Mouse (Mus musculus) brain, embryonic 14.5 days (tissue): ENCODE results near the gene Il18bp. TPM values are rescaled to one million over a fixed set of nuclear protein-coding genes. Genes with fewer than 3 reads are reported as not detected.
A peak's percentile ranks its signal among the peaks of the same experiment; 100 is the strongest.

Experiments used
- DNase-seq: peaks from one replicate; pipeline ENCODE4 v3.0.0-alpha.2; 2011; ENCODE audit warnings: low read depth
- CTCF ChIP-seq: fragments of 200-500 bp; IDR thresholded peaks from 2 replicates; pipeline ENCODE4 v1.5.1; 2012; ENCODE audit warnings: inconsistent platforms, mild to moderate bottlenecking, moderate library complexity, borderline replicate concordance; ENCODE audit not compliant: insufficient read depth, insufficient read length; ENCODE audit errors: extremely low read depth
- POLR2A ChIP-seq: fragments of 200-500 bp; IDR thresholded peaks from 2 replicates; pipeline ENCODE4 v1.6.1; 2012; ENCODE audit warnings: mild to moderate bottlenecking, inconsistent platforms, borderline replicate concordance; ENCODE audit not compliant: poor library complexity, insufficient read depth, insufficient read length, severe bottlenecking; ENCODE audit errors: extremely low read depth
- polyA plus RNA-seq: library from polyadenylated mRNA; depleted of rRNA; stranded (reverse); fragments of >200 nt; gene quantifications from 2 replicates; pipeline ENCODE4 v1.2.3, GENCODE M21; 2012; rRNA removed

Gene Il18bp
- polyA plus RNA-seq, 1 experiment = 18.4 TPM

DNA sequence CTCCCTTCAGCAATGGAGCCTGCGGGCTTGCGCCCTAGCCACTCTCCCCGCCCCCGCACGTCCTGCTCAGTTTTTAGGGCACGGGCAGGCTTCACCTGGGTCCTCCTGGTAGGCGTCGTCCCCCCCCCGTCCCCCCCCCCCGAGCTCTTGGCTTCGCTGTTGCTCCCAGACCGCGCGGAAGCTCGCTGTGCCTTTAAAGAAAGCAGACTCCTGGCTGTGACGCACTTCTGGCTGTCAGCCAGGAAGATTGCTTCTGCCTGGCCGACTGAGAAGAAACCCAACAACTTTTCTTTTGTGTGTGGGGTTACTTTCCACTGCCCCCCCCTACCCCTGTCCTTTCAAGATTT, 48.1 kb downstream of the Il18bp start:
- TF ChIP-seq POLR2A (no peak), CTCF (no peak)
- peak; percentile 98 for DNase-seq

DNA sequence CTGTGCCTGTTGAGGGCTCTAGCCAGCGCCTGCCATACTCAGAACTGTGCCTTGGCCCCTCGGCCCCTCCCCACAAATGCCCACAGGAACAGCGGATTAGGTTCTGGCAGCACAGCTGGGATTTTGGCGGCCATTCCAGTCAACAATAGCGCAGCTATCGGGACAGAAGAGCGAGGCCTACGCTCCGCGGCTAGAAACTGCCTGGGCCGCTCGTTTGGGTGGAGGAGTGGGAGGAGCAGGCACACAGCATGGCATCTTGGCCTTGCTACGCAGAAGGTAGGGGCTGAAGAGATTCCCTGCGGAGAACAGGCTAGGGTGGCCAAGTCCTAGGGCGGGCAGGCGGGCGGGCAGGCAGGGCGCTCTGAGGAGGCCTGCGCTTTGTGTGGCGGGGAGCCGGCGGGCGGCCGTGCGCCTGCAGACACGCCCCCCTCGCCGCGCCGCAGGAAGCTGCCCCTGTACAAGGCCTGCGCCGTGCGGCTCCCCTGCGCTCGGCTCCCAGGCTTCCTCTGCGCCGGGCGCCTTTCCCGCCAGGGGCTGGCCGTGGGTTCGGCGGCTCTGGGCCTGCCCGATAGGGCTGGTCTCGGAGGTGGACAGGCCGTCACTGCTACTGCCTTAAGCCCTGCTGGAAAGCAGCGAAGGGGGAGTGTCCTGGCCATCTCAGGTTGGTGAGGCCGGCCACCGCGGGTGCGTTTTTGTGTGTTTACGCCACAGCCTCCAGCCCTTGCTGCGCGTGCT, 48.6 kb downstream of the Il18bp start:
- peak; percentile 96 for DNase-seq
- peak; percentile 78 for TF ChIP-seq POLR2A
- no peak for TF ChIP-seq CTCF

DNA sequence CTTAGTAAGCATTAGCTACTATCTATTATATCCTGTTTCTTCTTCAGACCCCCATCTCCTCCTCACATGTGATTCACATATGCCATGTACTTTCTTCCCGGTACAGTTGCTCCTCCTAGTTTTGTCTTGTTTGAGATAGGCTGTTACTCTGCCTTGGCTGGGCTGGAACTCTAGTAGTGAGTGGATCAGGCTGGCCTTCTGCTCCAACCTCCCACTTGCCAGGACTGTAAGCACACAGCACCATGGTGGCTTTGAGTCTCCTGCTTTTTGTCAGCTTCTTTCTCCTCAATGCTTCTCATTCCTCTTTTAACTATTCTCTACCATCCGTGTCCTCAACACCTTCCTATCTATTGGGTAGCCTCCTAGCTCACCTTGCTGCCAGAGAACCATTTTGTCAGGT, 49.7 kb downstream of the Il18bp start:
- TF ChIP-seq POLR2A = no peak
- TF ChIP-seq CTCF = no peak
- DNase-seq = peak; percentile 15

DNA sequence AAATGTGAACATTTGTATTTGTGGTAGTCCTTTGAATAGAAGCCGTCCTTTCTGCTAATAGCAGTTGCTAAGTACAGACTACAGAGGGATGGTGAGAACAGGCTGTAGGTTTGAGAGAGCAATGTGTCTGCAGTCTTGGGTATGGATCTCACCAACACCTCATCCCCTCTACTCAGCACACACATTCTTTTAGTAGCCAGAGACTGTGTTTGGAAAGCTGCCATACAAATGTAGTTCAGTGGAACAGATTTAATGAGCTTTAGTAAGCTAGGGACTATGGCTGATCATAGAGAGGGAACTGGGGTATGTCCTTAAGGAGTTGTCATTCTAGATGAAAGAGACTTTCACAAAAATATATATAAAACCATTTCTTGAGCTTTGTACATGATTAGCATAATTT, 51.2 kb downstream of the Il18bp start:
- TF ChIP-seq CTCF (no peak), POLR2A (no peak)
- DNase-seq = peak; percentile 57

DNA sequence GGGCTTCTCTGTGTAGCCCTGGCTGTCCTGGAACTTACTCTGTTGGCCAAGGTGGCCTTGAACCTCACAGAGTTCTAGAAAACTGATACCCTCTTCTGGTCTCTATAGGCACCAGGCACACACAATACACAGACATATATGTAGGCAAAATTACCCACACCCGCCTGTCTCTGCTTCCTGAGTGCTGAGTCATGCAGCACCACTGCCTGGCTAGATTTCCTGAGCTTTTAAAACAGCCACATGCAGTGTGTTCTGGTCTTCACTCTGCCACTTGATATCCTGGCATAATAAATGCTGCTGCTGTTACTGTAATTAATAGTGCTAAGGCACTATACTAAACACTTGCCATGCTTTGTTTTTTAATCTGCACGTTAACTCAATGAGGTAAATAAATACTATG, 52.9 kb downstream of the Il18bp start:
- no peak for DNase-seq
- no peak for TF ChIP-seq POLR2A

Other genes with a start within 250 kb of the Il18bp start
- 0.87 and 3.1 TPM in 2 replicates for gene Phox2a, start 200.4 kb downstream of the Il18bp start, polyA plus RNA-seq
- 29.9 and 36.2 TPM in 2 replicates for gene Inppl1, start 180.5 kb downstream of the Il18bp start, polyA plus RNA-seq
- gene Folr2, start 161.5 kb downstream of the Il18bp start, polyA plus RNA-seq = 4.3 and 4.5 TPM in 2 replicates
- gene Anapc15, start 155.0 kb downstream of the Il18bp start, polyA plus RNA-seq = 88.7 and 115 TPM in 2 replicates
- 16.3 and 25.3 TPM in 2 replicates for gene Folr1, start 147.9 kb downstream of the Il18bp start, polyA plus RNA-seq
- 169 and 197 TPM in 2 replicates for gene Lamtor1, start 112.8 kb downstream of the Il18bp start, polyA plus RNA-seq
- gene Tomt, start 112.3 kb downstream of the Il18bp start, polyA plus RNA-seq = 0.18 and 0.33 TPM in 2 replicates
- gene Lrrc51, start 84.8 kb downstream of the Il18bp start, polyA plus RNA-seq = 10.8 and 13.1 TPM in 2 replicates
- 72.1 and 104 TPM in 2 replicates for gene Numa1, start 84.6 kb downstream of the Il18bp start, polyA plus RNA-seq
- gene Rnf121, start 46.8 kb upstream of the Il18bp start, polyA plus RNA-seq = 65.8 and 95.5 TPM in 2 replicates
- 44.4 and 63.2 TPM in 2 replicates for gene Xndc1, start 46.8 kb upstream of the Il18bp start, polyA plus RNA-seq
- gene Xntrpc, start 47.0 kb upstream of the Il18bp start, polyA plus RNA-seq = 5.7 and 7.7 TPM in 2 replicates
- 3.4 and 5.8 TPM in 2 replicates for gene Trpc2, start 64.4 kb upstream of the Il18bp start, polyA plus RNA-seq
- 0.34 and 0.39 TPM in 2 replicates for gene Art1, start 83.1 kb upstream of the Il18bp start, polyA plus RNA-seq
- 0.26 and 0.69 TPM in 2 replicates for gene Art5, start 90.8 kb upstream of the Il18bp start, polyA plus RNA-seq
- gene Chrna10, start 98.1 kb upstream of the Il18bp start, polyA plus RNA-seq = 0.04 and 0.05 TPM in 2 replicates
- gene Nup98, start 191.5 kb upstream of the Il18bp start, polyA plus RNA-seq = 18.7 and 26.0 TPM in 2 replicates
- 59.4 and 67.0 TPM in 2 replicates for gene Pgap2, start 191.5 kb upstream of the Il18bp start, polyA plus RNA-seq
- gene Rhog, start 237.4 kb upstream of the Il18bp start, polyA plus RNA-seq = 12.5 and 18.0 TPM in 2 replicates
- 18.6 and 22.9 TPM in 2 replicates for gene Stim1, start 249.1 kb upstream of the Il18bp start, polyA plus RNA-seq